ENCODE assay signal across 15 mouse cellular contexts in the genomic region with DNA sequence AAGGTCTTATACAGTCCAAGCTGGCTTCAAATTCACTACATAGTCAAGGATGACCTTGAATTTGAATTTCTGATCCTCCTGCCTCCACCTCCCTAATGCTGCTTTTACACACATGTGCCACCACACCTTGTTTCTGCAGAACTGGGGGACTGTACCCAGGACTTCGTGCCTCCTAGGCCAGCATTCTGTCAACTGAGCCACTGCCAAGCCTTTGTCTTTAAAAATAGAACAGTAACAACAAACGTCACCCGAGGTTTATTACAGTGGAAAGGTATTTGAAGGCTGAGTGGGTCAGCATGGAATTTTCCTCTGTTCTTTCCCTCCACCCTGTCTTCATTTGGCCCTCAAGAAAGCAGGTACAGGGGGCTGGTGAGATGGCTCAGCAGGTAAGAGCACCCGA.
"Had no signal": no experiment of that assay in that cellular context is flagged by ENCODE, and none has a peak within 500 bp of the region (broad histone marks: within the 10 kb centered on the region; RNA-seq: fewer than 3 reads in every experiment).

No protein-coding gene starts in this region.

- H3K4me2 ChIP-seq: neural tube, embryonic 15.5 days; stomach, embryonic 15.5 days had no signal

- H3K4me1 ChIP-seq: neural tube, embryonic 15.5 days; stomach, embryonic 15.5 days had no signal

- H3K27me3 ChIP-seq: neural tube, embryonic 15.5 days; stomach, embryonic 15.5 days had no signal

- DNase-seq: retina, postnatal 1 day; right cerebral cortex, adult 18-20 months; right cerebral cortex, postnatal 14 days; right cerebral cortex, postnatal 25 days; right cerebral cortex, postnatal 4 days; spleen, adult 18-20 months; thymus, adult 18-20 months; thymus, adult 2 months; thymus, postnatal 14 days; thymus, postnatal 25 days; thymus, postnatal 36 days; thymus, postnatal 4 days had no signal

- H3K27ac ChIP-seq: neural tube, embryonic 15.5 days; stomach, embryonic 15.5 days; stomach, postnatal 0 days had no signal

- H3K9ac ChIP-seq: neural tube, embryonic 15.5 days; stomach, embryonic 15.5 days had no signal

- H3K4me3 ChIP-seq: neural tube, embryonic 15.5 days; stomach, embryonic 15.5 days had no signal

- H3K9me3 ChIP-seq: neural tube, embryonic 15.5 days; stomach, embryonic 15.5 days had no signal

- H3K36me3 ChIP-seq: neural tube, embryonic 15.5 days; stomach, embryonic 15.5 days had no signal
